Mouse (Mus musculus): ENCODE measurements at regions not wholly inside any gene's neighbourhood (a gene's known extent, or its start where the extent isn't known, plus 50 kb on each side); places are given as distances from the start of the nearest gene placed in this dataset.
A peak's percentile ranks its signal among the peaks of the same experiment; 100 is the strongest.
"Not testable (repeated sequence)": the region's sequence is repeated elsewhere in the genome, so short reads cannot be mapped to it uniquely, and the experiment has no call there.

GRCm38 (mm10) chr8:28400141-28400540 lies 952.7 kb downstream of the Poteg start:
- DNase-seq: no peak

- DNase-seq: no peak
Measured at GRCm38 (mm10) chr8:28427544-28428135, 980.2 kb downstream of the Poteg start.

DNA sequence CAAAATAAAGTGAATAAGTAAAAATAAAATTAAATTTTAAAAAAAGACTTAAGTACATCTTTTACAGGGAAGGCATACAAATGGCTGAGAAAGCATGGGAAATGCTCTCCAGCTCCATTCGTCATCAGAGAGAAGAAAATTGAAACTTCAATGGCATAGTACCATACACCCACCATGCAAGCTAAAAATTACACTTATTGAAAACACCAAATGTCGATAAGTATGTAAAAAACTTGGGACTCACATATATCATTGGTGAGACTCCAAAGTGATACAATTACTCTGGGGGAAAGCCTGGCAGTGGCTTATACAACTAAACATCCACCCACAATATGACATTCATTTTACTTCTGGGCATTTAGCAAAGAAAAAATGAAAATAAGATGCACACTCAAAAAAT lies 1025.7 kb downstream of the Poteg start:
- DNase-seq: no peak

GRCm38 (mm10) chr8:28487913-28488312 lies 1040.4 kb downstream of the Poteg start:
- DNase-seq: no peak

GRCm38 (mm10) chr8:28503488-28504319 lies 1056.2 kb downstream of the Poteg start:
- peak; percentile 21 for DNase-seq

- not testable (repeated sequence) for DNase-seq
Measured at GRCm38 (mm10) chr8:28523506-28523905, 1076.0 kb downstream of the Poteg start.

- DNase-seq: no peak
Measured at GRCm38 (mm10) chr8:28547236-28547635, 1099.8 kb downstream of the Poteg start.

GRCm38 (mm10) chr8:28559881-28560280 lies 1112.4 kb downstream of the Poteg start:
- DNase-seq: no peak

DNA sequence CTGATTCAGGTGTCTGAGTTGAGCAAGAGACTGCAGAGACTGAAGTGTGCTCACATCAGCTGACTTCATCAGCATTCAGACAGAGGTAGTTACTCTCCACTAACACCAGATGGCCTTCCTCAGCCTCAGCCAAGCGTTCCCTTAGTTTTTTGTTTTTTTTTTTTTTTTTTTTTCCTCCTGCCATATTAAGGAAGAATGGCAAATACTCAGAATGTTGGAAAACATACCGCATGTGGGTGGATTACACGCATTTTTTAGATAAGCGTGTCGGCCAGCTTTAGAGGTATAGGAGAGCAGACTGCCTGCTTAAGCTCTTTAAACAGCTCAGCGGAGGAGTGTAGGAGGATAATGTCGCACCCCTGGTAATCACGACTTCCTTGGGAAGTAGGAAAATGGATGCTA lies 1131.8 kb downstream of the Poteg start:
- DNase-seq: no peak

DNA sequence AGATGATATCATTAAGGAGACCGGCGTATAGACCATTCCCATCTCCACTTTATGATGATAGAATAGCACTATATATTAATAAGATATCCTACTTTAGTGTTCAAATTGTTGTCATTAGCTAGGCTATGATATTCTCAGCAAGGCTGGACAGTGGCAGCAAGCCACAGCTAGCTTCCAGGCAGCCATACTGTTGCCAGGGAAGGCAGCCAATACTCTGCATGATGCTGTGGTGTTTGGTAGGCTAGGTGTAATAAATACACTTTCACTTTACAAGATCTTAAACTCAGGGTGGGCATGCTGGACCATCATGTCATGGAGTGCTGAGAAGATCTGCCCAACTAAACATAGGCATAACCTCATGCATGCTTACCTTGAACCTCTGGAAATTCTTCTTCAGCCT lies 1133.4 kb downstream of the Poteg start:
- no peak for DNase-seq

GRCm38 (mm10) chr8:28589999-28590398 lies 1142.5 kb downstream of the Poteg start:
- no peak for DNase-seq

DNA sequence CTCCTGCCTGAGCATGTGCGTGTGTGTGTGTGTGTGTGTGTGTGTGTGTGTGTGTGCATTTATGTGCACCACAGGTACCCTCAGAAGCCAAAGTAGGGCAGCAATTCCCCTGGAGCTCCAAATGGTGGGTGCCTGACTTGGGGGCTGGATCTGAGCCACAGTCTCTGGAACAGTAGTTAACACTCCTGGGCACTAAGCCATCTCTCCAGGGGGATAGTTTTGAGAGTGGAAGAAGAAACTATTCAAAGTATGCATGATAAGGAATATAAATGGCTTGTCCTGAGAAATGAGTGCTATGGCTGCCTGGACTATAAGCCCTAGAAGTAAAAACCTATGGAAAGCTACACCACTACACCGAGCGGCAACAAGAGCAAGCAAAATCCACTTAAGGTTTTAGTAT lies 1145.8 kb downstream of the Poteg start:
- no peak for DNase-seq

DNA sequence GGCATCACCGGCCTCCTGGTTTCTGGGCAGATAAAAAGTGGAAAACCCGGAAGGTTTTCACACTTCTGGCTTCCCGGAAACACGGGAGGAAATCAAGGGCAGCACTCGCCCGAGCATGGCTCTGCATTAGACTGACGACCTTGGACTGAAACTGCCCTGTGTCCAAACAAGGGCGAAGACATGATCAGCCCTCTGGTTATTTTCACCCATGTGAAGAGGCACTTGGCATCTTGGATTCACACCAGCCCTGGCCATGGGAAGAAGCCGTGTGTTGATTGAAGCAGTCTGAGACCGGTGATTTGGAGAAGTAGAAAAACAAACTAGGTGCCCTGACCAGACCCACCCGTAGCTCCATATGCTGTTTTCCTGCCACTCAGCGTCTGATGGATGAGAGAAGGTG lies 1146.7 kb downstream of the Poteg start:
- no peak for DNase-seq

DNA sequence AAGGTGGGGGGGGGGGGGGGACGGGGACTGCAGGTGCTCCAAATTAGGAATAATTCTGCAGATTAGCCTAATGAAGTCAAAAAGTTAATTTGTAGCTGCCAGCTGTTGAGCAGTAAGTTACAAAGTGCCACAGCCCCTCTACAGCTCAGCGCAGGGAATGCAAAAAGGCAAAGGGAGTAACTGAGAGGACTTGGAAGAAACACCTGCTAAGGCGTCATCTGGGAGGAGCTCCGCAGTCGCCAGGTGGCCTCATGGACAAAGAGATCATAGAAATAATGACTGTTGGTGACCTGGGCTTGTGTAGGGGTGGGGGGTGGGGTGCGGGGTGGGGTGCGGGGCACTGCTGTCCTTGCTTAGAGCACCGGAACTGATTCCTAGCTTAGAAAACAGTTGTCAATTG lies 1147.1 kb downstream of the Poteg start:
- DNase-seq: no peak

DNA sequence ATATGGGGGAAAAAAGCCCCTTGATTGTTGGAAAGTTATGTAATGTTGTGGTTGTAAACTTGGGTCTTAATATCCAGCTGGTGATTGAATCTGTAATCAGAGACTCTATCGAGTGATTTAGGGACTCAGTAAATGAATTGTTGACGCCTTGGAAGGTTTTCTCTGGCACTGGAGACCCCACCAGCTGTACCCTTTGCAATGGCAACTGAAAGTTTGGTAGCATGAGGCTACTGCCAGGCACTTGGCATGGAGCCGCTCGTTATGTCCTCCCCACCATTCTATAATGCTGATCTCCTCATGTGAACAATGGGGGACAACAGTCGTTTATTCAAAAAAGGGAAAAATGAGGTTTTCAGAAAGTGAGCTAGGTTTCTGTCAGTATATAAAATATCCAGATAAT lies 1148.4 kb downstream of the Poteg start:
- no peak for DNase-seq

Measured in cerebellum, adult 11-12 months (tissue).